Mouse (Mus musculus): ENCODE results near the gene Slc43a2.

DNA sequence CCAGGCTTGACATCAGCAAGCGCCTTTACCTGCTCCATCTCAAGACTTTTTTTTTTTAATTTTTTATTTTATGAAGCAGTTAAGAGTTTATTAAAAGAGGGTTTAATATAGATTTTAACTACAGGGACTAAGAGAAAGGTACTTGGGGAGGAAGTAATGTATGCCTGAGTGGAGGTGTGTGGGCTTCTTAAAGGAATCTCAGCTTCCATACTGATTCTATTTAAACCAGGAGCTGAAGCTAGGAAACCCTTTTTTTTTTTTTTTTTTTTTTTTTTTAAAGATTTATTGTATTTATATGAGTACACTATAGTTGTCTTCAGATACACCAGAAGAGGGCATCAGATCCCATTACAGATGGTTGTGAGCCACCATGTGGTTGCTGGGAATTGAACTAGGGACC lies 83.3 kb downstream of the Slc43a2 start:
- no peak for TF ChIP-seq POLR2A (IDR thresholded peaks at IDR 0.05; ENCODE audit: insufficient read length, low read depth)
- no peak for TF ChIP-seq REST (IDR thresholded peaks at IDR 0.05; ENCODE audit: insufficient read depth, insufficient read length)
- TF ChIP-seq MAX (IDR thresholded peaks at IDR 0.05; ENCODE audit: low read depth), result no peak
- TF ChIP-seq CEBPB (IDR thresholded peaks at IDR 0.05; ENCODE audit: insufficient read depth, poor library complexity, severe bottlenecking), result no peak
- TF ChIP-seq TCF12 (IDR thresholded peaks at IDR 0.05; ENCODE audit: insufficient read depth, poor library complexity, severe bottlenecking), result no peak
- TF ChIP-seq E2F4 (IDR thresholded peaks at IDR 0.05; ENCODE audit: insufficient read depth), result no peak
- no peak for TF ChIP-seq TCF3 (IDR thresholded peaks at IDR 0.05; ENCODE audit: insufficient read length, low read depth)
- TF ChIP-seq USF1 (IDR thresholded peaks at IDR 0.05; ENCODE audit: low read depth), result no peak
- TF ChIP-seq MYOD1 (IDR thresholded peaks at IDR 0.05; ENCODE audit: control insufficient read depth in 1 of 3, insufficient read length in 2 of 3, low read depth in 2 of 3), result no peak
- TF ChIP-seq MYOG (IDR thresholded peaks at IDR 0.05; ENCODE audit: control insufficient read depth in 1 of 3, insufficient read depth in 1 of 3, insufficient read length in 2 of 3, low read depth in 2 of 3), result no peak
- no peak for TF ChIP-seq POLR2AphosphoS2 (IDR thresholded peaks at IDR 0.05; ENCODE audit: insufficient read length, low read depth)
- TF ChIP-seq SRF (IDR thresholded peaks at IDR 0.05; ENCODE audit: control insufficient read depth, insufficient read length, low read depth), result no peak
